Mouse (Mus musculus): ENCODE measurements around the gene Cdk1.
"Not testable (repeated sequence)": the region's sequence is repeated elsewhere in the genome, so short reads cannot be mapped to it uniquely, and the experiment has no call there.

The Cdk1 gene

DNA sequence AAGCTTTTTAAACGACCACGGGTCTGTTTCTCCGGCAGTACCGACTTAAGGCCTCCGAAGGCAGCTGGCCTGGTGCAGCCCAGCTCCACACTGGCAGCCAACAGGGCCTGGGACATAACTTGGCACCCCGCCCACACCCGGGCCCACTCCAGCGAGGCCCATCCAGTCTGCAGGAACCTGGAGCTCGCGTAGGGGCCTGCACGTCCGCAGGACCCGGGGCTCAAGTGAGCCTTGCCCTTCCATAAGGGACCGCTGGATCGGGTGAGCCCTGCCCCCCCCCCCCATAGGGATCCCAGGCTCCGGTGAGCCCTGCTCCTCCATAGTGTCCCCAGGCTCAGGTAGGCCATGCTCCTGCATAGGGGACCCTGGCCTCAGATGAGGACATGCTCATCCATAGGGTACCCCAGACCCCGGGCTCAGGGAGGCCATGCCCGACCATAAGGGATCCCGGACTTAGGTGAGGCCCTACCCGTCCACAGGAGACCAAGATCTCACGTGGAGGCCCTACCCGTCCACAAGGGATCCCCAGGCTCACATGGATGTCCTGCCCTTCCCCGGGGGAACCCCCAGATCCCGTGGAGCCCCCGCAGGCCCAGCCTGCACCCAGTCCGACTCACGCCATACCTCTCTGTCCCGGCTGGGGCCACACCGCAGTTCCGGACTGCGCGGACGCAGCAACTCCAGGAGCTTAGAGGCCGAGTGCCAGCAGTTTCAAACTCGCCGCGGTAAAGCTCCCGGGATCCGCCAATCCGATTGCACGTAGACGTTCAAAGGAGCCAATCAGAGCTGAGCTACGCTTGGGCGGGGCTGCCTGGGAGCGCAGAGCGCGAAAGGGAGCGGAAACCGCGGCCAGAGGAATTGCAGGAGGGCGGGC, at the start of gene Cdk1:
Cdk1 (minus strand) TSS at position 727 of the 874 bp plus-strand sequence.
- DNase-seq (ENCODE audit: low read depth, low spot score): peak; percentile 97

DNA sequence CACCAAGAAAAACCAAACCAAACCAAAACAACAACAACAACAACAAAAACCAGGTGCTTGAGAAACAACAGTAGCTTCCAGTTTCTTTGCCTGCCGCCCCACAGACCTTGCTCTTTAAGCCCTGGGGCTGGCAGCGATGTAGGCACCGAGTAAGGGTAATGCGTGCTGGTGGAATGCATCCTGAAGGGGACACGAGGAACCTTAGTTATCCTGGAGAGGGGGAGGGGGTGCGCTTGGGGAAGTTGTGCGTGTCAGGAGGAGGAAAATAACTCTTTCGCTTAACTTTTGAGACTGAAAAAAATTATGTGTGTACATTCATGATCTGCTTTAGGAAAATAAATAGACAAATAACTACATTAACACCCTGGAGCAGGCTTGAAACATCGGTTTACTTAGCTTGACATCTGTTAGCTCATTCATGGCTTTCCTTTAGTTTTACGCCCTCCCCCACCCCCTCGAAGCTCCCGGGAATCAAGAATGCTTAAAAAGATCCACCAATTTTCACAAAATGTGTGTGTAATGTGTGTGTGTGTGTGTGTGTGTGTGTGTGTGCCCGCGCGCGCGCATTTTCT, 47.2 kb upstream of the Cdk1 start:
- DNase-seq (ENCODE audit: low read depth, low spot score): no peak

GRCm38 (mm10) chr10:69398763-69399590, 46.2 kb upstream of the Cdk1 start, which contains the start of gene Ank3:
Ank3 (plus strand) TSS chr10:69398773.
- DNase-seq (ENCODE audit: low read depth, low spot score): no peak

GRCm38 (mm10) chr10:69398197-69398762, 45.5 kb upstream of the Cdk1 start:
- DNase-seq (ENCODE audit: low read depth, low spot score): no peak

GRCm38 (mm10) chr10:69389511-69389910, 36.8 kb upstream of the Cdk1 start:
- no peak for DNase-seq (ENCODE audit: low read depth, low spot score)

GRCm38 (mm10) chr10:69386767-69387166, 34.0 kb upstream of the Cdk1 start:
- DNase-seq (ENCODE audit: low read depth, low spot score): no peak

DNA sequence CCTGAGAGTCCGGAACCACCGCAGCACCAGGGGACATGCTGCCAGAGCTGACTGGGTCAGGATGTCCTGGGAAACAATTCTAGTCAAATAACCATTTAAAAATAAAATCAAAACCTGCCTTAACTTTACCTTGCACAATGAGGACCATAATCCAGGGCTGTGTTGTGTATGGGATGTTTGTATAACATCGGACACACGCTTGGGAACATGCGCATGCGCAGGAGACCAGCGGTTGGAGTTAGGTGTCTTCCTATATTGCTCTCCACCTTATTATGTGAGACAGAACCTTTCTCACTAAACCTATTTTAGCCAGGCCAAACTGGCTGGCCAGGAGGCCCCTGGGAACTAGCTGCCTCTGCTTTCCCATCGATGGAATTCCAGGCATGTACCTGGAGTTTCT, 32.4 kb upstream of the Cdk1 start:
- no peak for DNase-seq (ENCODE audit: low read depth, low spot score)

- no peak for DNase-seq (ENCODE audit: low read depth, low spot score)
These were observed 31.9 kb upstream of the Cdk1 start for GRCm38 (mm10) chr10:69384640-69385039.

DNA sequence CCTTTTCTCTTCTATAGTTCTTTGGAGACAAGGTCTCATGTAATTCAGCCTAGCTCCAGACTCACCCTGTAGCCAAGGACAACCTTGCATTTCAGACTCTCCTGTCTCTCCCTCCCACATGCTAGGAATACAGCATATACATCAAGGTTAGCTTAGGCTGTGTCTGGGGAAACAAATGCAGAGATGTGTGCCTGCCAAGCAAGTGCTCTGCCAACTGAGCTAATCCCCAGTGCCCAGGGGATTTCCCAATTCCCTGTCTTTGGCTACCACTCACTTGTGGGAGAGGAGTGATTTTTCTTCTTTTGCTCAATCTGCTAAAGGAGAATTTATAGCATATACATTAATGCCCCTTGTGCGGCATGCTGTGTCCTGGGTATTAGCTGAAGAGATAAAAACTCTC, 30.4 kb upstream of the Cdk1 start:
- DNase-seq (ENCODE audit: low read depth, low spot score): no peak

GRCm38 (mm10) chr10:69375154-69375553, 22.4 kb upstream of the Cdk1 start:
- DNase-seq (ENCODE audit: low read depth, low spot score): peak; percentile 28

GRCm38 (mm10) chr10:69373796-69374550, 21.2 kb upstream of the Cdk1 start:
- no peak for DNase-seq (ENCODE audit: low read depth, low spot score)

- DNase-seq (ENCODE audit: low read depth, low spot score): no peak
These were observed 19.3 kb upstream of the Cdk1 start for GRCm38 (mm10) chr10:69372061-69372460.

- peak; percentile 53 for DNase-seq (ENCODE audit: low read depth, low spot score)
These were observed 18.7 kb upstream of the Cdk1 start for GRCm38 (mm10) chr10:69371441-69371840.

GRCm38 (mm10) chr10:69369321-69369720, 16.6 kb upstream of the Cdk1 start:
- DNase-seq (ENCODE audit: low read depth, low spot score): no peak

GRCm38 (mm10) chr10:69366877-69367387, 14.2 kb upstream of the Cdk1 start:
- DNase-seq (ENCODE audit: low read depth, low spot score): peak; percentile 76

- no peak for DNase-seq (ENCODE audit: low read depth, low spot score)
These were observed 13.5 kb upstream of the Cdk1 start for GRCm38 (mm10) chr10:69366208-69366607.

DNA sequence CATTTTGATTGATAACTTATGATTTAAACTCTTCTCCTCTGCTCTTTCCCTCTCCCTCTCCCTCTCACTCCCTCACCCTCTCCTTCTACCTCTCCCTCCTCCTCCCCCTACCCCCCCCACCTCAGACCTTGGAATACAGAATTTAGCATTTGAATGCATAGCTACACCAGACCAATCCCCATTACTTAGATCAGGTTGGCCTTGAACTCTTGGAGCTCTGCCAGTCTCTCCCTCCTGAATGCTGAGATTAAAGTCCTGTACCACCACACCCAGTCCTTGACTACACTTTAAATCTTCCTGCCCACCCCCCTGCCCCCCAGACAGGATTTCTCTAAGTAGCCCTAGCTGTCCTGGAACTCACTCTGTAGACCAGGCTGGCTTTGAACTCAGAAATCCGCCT, 6.9 kb upstream of the Cdk1 start:
- DNase-seq (ENCODE audit: low read depth, low spot score): no peak

GRCm38 (mm10) chr10:69353086-69353479, 345 bp upstream of the Cdk1 start:
- DNase-seq (ENCODE audit: low read depth, low spot score): not testable (repeated sequence)

DNA sequence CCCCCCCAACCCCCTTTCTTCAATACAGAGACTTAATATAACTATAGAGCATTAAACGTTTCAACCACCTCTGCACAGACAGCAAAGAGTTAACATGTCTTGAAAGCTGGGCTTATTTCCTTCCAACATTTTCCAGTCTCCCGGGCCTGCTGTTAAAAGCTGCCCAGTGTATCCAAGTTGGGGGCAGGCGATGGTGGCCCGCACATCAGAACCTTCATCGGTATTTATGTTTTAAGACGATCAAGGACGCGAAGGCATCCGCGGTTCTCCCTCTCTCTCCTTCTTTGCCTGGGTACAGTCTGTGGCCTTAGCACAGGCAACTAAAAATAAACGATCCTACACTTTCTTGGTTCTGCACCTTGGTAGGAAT, 911 bp downstream of the Cdk1 start:
- DNase-seq (ENCODE audit: low read depth, low spot score): no peak

DNA sequence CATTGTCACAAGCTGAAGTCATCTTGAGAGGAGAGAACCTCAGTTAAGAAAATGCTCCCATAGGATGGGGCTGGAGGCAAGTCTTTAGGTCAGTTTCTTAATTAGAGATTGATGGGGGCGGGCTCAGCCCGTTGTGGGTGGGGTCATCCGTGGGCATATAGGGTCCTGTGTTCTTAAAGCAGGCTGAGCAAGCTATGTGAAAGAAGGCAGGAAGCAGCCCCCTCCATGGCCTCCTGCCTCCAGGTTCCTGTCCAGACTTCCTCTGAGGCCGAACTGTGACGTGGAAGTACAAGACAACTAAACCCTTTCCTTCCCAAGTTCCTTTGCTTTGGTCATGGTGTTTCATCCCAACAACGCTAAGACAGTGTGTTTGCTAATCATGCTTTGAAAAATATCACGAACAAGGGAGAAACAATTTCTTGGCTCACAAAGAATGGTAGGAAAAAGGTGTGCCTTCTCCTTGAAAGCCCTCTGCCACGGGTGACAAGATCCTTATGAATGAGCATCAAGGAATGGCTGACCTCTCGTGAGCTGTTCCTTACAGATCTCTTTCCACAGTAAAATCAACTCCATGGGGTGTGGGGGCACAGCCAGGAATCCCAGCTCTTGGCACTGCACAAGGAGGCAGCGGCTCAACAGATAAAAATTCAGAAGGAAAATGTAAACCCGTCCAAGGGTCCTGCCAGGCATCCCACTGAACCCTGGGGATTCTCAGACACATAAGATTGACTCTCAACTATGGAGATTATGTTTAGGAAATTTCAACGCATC, 1.5 kb downstream of the Cdk1 start:
- DNase-seq (ENCODE audit: low read depth, low spot score): no peak
